Mouse (Mus musculus) layer of hippocampus, adult 18-20 months (tissue): ENCODE data around the gene Acly. TPM values are rescaled to one million over a fixed set of nuclear protein-coding genes. Genes with fewer than 3 reads are reported as not detected.
A peak's percentile ranks its signal among the peaks of the same experiment; 100 is the strongest.
"Not testable (repeated sequence)": the region's sequence is repeated elsewhere in the genome, so short reads cannot be mapped to it uniquely, and the experiment has no call there.

Source experiments
- DNase-seq, 2 experiments: peaks; one replicate each; pipeline ENCODE4 v3.0.0; 2022; ENCODE audit warnings: low spot score in 2 of 2
- total RNA-seq, 2 experiments: library from RNA; stranded (reverse); gene quantifications; 2 replicates each; pipeline ENCODE4 v1.2.3; 2021

Gene Acly
- total RNA-seq, 2 experiments from 2014 or later = 118 to 124 TPM

DNA sequence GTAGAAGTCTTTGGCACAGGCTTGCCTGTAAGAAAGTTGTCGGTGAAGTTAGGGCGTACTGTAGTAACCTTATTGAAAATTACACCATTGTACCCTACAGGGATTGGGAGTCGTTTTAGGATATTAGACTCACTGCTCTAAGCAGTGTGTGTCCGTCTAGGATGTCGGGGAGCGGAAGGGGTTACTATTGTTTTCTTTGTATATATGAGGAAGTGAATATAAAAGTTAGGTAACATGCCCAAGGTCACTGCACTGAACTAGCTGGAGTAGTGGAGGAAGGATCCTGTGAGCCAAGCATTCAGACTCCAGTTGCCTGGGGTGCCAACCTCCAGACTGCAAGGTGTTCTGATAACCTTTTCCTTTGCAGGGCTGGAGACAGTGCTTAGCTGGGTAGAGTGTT, 19.2 kb upstream of the Acly start:
- DNase-seq = no peak

DNA sequence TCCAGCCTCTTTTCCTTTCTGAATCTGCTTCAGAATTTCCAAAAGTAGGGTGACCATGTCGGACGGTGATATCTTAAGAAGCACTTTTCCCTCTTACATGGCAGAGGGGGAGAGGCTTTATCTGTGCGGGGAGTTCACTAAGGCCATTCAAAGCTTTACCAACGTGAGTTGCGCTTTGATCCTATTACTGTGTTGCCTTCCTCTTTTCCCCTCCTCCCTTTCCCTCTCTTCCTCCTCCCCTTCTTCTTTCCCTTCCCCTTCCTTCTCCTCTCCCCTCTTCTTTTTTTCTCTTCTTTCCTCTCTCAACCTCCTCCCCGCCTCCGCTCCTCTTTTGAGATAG, 17.9 kb upstream of the Acly start:
- DNase-seq = no peak

DNA sequence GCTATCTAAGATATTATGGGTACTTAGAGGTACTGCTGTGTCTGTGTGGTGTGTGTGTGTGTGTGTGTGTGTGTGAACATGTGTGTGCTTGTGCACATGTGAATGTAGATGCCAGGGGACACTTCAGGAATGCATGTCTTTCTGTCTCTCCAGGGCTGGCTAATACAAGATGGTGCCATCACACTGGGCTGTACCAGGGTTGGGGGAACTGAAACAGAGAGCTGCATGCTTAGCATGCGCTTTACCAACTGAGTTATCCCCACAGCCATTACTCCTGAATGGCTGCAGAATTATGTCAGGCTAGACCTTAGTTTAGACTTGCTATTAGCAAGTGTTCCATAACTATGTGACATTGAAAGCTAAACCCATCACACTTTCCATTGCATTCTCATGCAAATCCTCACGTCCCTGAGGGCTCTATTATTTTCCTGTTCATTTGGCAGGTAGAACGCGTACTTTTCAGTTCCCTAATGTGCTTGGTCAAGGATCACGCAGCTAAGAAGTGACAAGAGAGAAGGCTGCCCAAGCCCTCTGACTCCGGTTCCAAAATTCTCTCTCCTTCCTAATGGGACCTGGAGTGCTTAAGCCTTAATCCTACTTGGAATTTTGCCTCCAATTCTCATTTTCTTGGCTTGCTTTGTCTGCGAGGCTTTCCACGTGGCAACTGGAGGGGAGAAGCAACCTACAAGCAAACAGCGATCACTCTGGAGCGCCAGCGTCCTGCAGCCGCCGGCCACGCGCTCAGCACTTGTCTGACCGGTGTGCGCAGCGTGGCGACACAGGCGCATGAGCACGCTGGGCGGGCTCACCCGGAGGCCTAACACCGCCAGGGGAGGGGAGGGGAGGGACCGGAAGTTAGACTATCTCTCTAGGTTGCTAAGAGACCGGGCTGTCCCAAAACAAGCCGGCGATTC, 17.3 kb upstream of the Acly start, which contains the start of gene Ttc25:
Ttc25 (plus strand) TSS at position 776 of the 914 bp plus-strand sequence.
- peak; percentile 61 to 81 for DNase-seq

DNA sequence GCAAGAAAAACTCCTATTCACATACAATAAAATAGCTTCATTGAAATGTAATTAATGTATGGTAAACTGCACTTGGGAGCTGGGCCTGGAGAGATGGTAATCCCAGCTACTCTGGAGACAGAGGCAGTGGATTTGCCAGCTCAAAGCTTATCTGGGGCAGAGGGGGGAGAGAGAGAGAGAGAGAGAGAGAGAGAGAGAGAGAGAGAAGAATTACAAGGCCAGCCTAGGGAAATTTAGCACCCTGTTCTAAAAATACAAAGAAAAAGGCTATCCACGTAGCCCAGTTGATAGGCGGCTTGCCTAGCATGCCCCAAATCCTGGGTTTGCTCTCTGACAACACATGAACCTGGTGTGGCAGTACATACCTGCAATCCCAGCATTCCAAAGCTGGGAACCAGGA, 13.8 kb upstream of the Acly start:
- no peak for DNase-seq

DNA sequence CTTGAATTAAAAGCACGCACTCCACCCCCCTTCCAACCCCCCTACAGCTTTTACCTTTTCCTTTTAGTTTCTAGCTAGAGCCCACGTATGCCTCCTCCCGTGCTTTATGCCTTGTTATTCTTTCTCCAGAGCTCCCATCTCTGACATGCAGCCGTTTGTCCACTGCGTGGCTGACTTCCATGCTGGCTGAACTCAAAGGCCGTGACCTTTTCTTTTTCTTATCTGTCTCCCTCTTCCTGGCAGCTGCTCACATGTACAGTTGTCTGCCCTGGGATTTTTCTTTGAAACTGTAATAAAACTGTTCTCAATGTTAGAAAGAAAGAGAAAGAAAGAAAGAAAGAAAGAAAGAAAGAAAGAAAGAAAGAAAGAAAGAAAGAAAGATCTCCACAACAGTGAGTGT, 13.2 kb upstream of the Acly start:
- DNase-seq = no peak

DNA sequence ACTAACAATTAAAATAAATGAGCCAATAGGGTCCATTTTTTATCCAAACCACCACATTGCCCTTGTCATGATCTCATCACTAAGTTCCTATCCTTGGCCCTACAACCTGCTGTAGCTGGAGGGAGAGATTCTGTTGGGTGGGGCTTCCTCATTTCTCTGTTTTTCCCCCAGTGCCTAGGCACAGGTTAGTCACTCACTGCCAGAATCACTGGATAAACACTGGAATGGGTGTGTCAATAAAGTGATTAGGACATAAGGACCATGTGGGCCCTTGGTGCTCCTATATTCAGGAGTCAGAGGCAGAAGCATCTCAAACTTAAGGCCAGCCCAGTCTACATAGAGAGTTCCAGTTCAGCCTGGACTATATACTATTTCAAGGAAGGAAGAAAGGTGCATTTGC, 8.7 kb upstream of the Acly start:
- DNase-seq = no peak

DNA sequence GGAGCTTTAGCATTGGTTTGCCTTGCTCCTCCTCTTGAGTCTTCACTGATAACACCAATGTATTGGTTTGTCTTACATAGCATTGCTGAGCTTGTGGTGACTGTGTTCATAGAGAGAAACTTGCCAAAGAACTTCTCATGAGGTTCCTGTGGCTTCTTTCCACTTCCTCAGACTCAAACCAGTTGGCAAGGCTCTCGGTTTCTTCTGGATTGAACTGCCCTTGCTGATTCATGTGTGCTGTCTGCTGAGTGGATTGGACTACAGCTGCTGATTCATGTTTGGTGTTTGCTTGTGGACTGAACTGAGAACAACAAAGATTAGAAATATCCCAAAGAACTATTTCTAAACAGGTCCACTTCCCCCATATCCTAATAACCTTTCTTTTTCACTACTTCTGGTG, 8.2 kb upstream of the Acly start:
- DNase-seq = no peak

DNA sequence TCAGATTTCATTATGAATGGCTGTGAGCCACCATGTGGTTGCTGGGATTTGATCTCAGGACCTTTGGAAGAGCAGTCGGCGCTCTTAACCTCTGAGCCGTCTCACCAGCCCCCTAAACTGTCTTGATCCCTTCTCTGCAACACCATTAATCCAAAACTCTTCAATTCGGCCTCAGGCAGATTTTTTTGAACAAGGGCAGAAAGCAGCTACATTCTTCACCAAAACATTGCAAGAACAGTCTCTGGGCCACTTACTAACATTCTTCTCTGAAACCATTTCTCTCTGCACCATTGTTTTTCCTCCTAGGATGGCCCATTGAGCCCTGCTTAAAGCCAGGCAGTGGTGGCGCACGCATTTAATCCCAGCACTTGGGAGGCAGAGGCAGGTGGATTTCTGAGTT, 7.0 kb upstream of the Acly start:
- DNase-seq = not testable (repeated sequence)

DNA sequence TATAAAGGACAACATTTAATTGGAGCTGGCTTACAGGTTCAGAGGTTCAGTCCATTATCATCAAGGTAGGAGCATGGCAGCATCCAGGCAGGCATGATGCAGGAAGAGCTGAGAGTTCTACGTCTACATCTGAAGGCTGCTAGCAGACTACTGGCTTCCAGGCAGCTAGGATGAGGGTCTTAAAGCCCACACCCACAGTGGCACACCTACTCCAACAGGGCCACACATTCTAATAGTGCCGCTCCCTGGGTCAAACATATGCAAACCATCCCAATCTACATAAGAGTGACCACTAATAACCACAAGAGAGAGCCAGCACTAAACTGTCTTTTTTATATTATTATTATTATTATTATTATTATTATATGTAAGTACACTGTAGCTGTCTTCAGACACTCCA, 6.6 kb upstream of the Acly start:
- DNase-seq = not testable (repeated sequence)

DNA sequence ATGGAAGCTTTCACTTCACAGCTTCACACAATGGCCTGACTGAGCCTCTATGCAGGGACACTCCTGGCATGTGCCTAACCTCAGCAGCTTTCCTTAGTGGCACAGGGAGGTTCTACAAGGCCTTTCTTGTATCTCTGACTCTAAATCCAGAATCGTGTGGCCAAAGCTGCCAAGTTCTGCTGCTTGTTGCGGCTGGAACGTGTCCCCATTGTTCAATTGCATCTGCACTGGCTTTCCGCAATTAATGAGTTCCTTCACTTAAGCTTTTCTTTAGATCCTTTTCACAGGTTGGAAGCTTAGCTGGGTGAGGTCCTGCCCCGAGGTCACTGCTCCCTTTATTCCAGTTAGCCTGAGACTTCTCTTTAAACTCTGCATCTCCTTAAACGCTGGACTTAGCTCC, 6.1 kb upstream of the Acly start:
- no peak for DNase-seq

DNA sequence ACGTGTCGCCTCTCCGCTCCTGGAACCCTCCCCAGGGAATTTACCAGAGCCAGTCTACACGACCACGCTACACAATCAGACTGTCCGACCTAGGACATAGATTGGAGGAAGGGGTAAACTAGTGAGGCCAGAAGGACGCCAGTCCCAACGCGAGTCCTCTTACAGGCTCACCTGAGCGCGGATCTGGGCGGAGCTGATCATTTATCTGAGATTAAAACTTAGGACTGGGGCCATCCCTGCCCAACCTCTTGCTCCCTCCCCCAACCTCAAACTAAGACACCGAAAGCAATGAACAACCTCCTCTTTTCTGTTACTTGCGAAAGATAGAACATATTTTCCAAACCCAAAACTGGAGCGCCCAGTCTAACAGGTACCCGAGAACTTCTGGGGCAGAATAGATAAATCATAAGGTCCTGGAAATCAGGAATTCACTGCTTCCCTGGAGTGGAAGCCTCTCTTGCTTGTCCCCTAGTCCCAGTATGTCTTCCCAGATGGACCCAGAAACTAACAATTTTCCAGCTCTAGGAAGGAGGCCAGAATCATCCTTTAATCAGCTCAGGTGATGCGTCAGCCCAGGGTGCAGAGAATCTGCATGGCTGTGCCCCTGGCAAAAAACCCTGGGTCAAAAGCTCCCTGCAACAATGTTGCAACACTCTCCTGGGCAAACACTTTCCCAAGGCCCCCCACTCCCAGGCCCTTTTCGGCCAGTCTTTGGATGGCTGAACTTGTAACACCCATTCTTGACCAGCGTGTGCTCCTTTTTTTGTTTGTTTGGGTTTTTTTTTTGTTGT, 770 bp upstream of the Acly start:
- no peak for DNase-seq

DNA sequence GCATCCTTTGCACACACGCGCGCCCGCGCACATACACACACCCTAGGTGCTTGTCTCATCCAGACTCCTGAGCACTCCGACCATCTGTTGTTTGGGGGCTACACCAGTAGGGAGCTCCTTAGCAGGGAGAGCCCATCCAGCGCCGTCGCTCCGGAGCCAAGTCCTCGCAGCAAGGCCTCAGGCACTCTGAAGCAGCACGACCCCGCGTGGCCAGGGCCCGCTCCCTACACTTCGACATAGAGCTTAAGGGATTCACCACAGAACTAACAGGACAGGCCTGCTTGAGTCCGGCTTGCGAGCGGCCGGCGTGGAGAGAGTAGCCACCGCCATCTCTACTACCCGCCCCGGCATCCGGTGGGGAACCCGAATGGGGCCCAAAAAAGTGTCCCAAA, 738 bp downstream of the Acly start:
- DNase-seq = peak; percentile 28 to 59

DNA sequence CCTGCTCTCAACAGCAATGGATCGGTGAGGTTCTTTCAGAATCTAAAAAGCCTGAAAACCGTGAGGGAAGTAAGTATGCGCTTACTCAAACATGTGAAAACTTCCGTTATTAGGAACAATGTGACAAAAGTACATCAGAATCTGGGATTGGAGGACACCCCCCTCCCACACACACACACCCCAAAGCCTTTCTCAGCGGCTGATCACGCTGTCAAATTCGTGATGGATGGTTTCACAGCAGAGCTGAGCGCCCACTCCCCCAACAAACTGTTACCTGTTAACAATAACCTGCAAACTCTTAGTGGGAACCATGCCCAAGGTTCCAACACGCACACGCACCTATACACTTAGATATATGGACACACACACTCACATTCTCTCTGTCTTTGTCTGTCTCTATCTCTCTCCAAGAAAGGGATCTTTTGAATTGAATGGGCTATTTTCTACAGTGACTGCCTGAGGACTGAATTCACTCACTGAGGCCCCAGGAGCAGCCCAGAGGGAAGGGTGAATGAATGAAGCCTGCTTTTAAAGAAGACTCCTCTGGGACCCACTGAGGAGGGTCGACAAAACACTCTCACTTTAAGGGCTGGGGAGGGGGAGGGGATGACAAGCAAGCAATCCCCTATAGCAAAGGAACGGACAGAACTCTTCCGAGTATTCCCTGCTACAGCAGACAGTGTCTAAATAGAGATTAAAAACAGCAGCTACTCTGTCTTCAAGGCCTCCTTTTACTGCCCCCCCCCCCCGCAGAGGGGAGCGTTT, 1.6 kb downstream of the Acly start:
- DNase-seq = no peak

DNA sequence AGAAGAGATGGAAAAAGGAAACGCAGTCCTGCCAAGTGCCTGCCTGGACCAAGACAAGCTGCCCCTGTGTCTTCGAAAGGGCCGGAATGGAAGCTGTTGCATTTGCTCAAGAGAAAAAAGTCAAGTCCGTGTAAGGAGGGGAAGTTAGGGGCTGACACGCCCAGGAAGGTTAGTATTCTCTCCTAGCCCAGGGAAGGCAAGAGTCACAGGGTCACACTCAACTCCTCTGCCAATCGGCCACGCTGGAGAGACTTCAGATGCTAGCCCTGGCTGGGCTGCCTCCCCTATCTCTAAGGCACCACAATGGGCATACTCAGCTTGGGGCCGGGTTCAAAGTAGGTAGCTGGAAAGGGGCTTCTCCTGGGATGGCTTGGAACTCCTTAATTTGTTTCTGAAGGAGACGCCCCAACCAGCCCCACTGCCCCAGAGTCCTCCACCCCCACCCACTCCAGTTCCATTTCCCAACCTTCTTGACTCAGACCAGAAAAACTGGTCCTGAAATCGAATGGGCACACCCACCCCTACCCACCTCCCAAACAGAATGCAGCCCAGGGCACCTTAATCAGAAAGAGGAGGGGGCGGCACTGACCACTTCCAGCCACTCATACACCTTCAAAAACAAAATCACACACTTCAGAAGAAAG, 2.7 kb downstream of the Acly start:
- DNase-seq = no peak

DNA sequence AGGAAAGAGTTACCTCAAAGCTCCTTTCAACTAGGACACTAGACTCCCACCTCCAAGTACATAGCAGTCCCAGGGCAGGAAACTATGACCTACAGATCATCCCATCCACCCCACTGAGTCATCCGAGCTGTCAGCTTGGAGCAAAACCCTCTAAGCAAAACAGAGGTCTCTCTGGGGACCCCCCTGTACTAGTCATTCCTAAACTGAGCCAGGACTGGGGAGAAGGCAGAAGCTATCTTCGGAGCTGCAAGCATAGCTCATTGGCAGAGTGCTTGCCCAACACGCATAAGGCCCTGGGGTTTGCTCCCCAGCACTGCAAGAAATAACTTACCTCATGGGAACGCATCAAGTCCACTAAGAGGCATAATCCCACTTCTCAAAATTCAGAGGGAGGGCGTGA, 3.4 kb downstream of the Acly start:
- no peak for DNase-seq

DNA sequence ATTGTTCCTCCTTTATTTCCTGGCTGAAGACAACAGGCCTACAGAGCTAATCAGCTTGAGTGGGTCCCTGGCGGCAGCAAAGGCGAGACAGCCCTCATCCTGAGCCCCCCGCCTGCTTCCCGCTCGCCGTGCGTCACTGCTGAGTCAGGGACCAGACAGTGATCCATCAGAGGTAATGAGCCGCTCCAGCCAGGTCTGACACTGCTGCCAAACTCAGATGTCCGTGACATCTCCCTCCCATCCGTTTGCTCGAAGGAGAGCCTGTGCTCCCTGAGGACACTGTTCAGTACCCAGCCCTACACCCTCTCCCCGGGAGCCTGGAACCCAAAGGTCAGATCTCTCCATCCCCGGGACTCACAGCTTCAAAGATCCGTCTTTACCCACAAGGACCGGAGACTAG, 7.0 kb downstream of the Acly start:
- DNase-seq = no peak

DNA sequence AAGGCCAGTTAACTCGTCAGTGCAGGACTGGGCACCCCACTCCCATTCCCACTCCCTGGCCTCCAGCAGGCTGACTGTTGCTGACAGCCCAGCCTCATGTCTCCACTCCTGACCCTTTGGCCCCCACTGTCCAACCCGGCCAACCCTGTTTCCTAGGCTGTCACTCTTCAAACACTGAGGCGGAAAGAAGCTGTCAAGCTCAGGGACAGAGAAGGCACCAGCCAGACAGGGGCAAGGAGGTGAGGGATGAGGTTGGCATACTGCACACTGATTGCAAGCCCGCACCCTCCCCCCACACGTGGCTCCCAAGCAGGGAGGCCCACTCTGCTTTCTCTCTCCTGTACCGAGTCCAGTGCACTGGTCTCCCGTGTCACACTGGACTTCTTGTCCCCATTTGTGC, 8.6 kb downstream of the Acly start:
- no peak for DNase-seq

DNA sequence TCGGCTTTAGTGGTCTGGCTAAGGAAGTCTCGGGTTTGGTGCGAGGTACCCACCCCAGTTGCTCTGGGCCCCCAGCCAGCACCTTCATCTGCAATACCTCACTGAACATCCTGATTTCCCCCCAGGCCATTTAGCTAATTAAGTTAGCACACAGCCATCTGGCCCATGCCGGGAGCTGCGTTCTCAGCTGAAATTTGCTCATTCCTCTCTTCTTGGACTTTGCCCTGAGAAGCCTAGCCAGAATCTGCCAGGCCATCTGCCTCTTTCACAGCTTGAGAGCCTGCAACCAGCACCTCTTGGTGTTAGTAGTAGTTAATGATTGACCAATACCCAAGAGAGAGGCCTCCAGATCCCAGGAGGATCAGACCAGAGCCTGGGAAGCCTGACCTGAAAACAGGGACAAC, 9.6 kb downstream of the Acly start:
- no peak for DNase-seq

DNA sequence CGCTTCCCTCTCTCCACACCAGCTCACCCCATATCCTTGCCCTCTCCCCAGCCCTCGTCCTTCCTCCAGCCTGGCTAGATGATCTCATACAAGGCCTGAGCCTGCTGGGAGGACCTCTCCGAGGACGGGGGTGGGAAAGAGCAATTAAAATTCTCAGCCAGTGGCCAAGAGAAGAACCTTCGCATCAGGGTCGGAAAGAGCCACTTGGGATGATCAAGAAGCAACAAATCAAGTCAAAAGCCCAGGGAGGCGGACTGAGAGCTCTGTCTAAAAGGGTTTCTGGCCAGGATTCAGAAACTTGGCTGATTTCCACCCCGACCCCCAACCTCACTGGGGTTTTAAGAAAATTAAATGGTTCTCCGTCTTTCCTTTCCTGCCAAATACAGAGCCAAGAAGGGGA, 11.5 kb downstream of the Acly start:
- DNase-seq = no peak

DNA sequence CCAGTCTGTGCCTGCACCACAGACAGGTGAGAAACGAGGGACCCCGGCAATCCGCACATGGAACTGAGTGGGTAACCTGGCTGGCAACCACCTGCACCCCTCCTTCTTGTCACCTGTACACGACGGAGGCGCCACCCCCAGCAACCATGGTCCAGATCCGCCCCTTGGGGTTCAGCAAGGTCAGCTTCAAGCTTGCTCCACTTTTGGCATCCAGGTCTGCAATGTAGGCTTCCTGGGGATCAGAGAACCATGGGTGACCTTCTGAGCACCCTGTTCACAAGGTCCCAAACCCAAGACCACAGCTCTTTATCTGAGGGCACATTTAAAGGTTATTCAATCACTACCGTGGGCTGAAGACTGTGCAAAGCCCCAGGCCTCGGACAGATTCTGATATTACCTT, 12.0 kb downstream of the Acly start:
- no peak for DNase-seq

DNA sequence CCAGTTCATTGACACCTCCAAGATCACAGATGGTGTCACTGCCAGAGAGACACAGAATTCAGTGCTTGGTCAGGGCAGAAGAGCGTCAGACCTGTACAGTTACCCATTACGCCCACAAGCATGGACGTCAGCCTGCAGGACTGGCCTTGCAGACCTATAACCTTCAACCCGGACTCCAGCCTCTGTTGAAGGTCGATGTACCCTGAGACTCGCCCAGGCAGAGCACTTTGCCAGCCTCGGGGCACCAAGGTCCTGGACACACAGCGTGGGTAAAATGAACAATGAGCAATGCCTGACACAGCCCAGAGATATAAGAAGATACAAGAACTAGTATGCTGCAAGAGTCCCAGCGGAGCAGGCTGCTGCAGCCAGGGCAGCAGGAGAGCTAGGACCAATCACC, 12.7 kb downstream of the Acly start:
- no peak for DNase-seq
